Mouse (Mus musculus) CH12.LX (cell line): ENCODE measurements around the gene Zbtb20. TPM values are rescaled to one million over a fixed set of nuclear protein-coding genes. Genes with fewer than 3 reads are reported as not detected.

Experiments used
- DNase-seq: peaks from one replicate; pipeline ENCODE4 v3.0.0-alpha.2; 2013; ENCODE audit errors: extremely low read depth
- H3K27ac ChIP-seq: 2 replicates; pipeline ENCODE4 v1.5.1; 2012; ENCODE audit warnings: low read depth, mild to moderate bottlenecking, control low read depth, moderate library complexity; ENCODE audit not compliant: insufficient read depth
- H3K27me3 ChIP-seq: replicated peaks from 2 replicates; pipeline ENCODE3; 2012; ENCODE audit warnings: inconsistent platforms
- H3K36me3 ChIP-seq, 2 experiments: replicated peaks in 1 of 2; 2 replicates each; pipeline versions ENCODE3 to v1.6.1; 2012; ENCODE audit warnings: inconsistent platforms in 1 of 2, low read length in 1 of 2, mild to moderate bottlenecking in 1 of 2, mixed read lengths in 1 of 2, moderate library complexity in 1 of 2; ENCODE audit not compliant: control insufficient read depth in 1 of 2, insufficient read depth in 1 of 2
- H3K4me1 ChIP-seq, 2 experiments: 2 replicates each; pipeline ENCODE4 v1.6.1; 2012; ENCODE audit warnings: inconsistent platforms in 1 of 2, moderate library complexity in 1 of 2; ENCODE audit not compliant: insufficient read depth in 2 of 2, control insufficient read depth in 1 of 2
- H3K4me2 ChIP-seq: 2 replicates; pipeline ENCODE4 v1.6.1; 2012; ENCODE audit warnings: low read depth, mild to moderate bottlenecking, control low read depth; ENCODE audit not compliant: poor library complexity, insufficient read depth, severe bottlenecking
- H3K4me3 ChIP-seq, 3 experiments: fragments of 150-350 bp in 1 of 3; sonication (generic) in 1 of 3; replicated peaks in 1 of 3; 2 replicates each; pipeline versions ENCODE3 to v1.5.1; 2011 to 2012; ENCODE audit warnings: low read depth in 2 of 3, low read length in 2 of 3, mild to moderate bottlenecking in 2 of 3, moderate library complexity in 2 of 3, control low read depth in 1 of 3, improper control_type of control experiment in 1 of 3, inconsistent platforms in 1 of 3, mixed read lengths in 1 of 3; ENCODE audit not compliant: poor library complexity in 1 of 3
- H3K79me2 ChIP-seq: replicated peaks from 2 replicates; pipeline ENCODE4 v1.6.1; 2012; ENCODE audit warnings: mild to moderate bottlenecking, moderate library complexity; ENCODE audit not compliant: control insufficient read depth, poor library complexity, insufficient read depth, severe bottlenecking; ENCODE audit errors: extremely low read depth
- H3K9ac ChIP-seq: 2 replicates; pipeline ENCODE4 v1.6.1; 2012; ENCODE audit warnings: low read depth, mild to moderate bottlenecking, control low read depth, moderate library complexity; ENCODE audit not compliant: insufficient read depth
- H3K9me3 ChIP-seq: replicated peaks from 2 replicates; pipeline ENCODE3; 2012; ENCODE audit warnings: low read length, inconsistent platforms, mixed read lengths
- BHLHE40 ChIP-seq: IDR thresholded peaks from 2 replicates; pipeline ENCODE4 v1.6.1; 2011; ENCODE audit warnings: mild to moderate bottlenecking, low read depth, low read length, improper control_type of control experiment
- CHD1 ChIP-seq: IDR thresholded peaks from 2 replicates; pipeline ENCODE4 v1.6.1; 2012; ENCODE audit warnings: low read depth, low read length, improper control_type of control experiment, inconsistent platforms
- CHD2 ChIP-seq: IDR thresholded peaks from 2 replicates; pipeline ENCODE4 v1.6.1; 2011; ENCODE audit warnings: low read length, improper control_type of control experiment
- CTCF ChIP-seq, 2 experiments: IDR thresholded peaks in 1 of 2; conservative IDR thresholded peaks in 1 of 2; 2 replicates each; pipeline ENCODE4 v1.5.1; 2011 to 2012; ENCODE audit warnings: low read depth in 2 of 2, low read length in 2 of 2, improper control_type of control experiment in 1 of 2, inconsistent platforms in 1 of 2, mild to moderate bottlenecking in 1 of 2, moderate library complexity in 1 of 2
- E2F4 ChIP-seq: IDR thresholded peaks from 2 replicates; pipeline ENCODE4 v1.6.1; 2011; ENCODE audit warnings: low read depth, low read length, improper control_type of control experiment; ENCODE audit not compliant: insufficient replicate concordance
- ELF1 ChIP-seq: IDR thresholded peaks from 2 replicates; pipeline ENCODE4 v1.6.1; 2014; ENCODE audit warnings: low read depth, mild to moderate bottlenecking, inconsistent platforms, low read length, improper control_type of control experiment
- EP300 ChIP-seq: IDR thresholded peaks from 2 replicates; pipeline ENCODE4 v1.6.1; 2011; ENCODE audit warnings: low read length, improper control_type of control experiment
- ETS1 ChIP-seq: conservative IDR thresholded peaks from 2 replicates; pipeline ENCODE4 v1.6.1; 2012; ENCODE audit warnings: low read depth, mild to moderate bottlenecking, inconsistent platforms, low read length, improper control_type of control experiment, moderate library complexity
- GABPA ChIP-seq: IDR thresholded peaks from 2 replicates; pipeline ENCODE4 v1.6.1; 2012; ENCODE audit warnings: low read depth, low read length, improper control_type of control experiment, inconsistent platforms; ENCODE audit not compliant: insufficient replicate concordance
- HCFC1 ChIP-seq: IDR thresholded peaks from 2 replicates; pipeline ENCODE4 v1.6.1; 2012; ENCODE audit warnings: low read depth, mild to moderate bottlenecking, inconsistent platforms, low read length, improper control_type of control experiment
- IRF4 ChIP-seq: IDR thresholded peaks from 2 replicates; pipeline ENCODE4 v1.6.1; 2014; ENCODE audit warnings: low read depth, mild to moderate bottlenecking, inconsistent platforms, low read length, improper control_type of control experiment
- JUN ChIP-seq: IDR thresholded peaks from 2 replicates; pipeline ENCODE4 v1.6.1; 2011; ENCODE audit warnings: low read depth, mild to moderate bottlenecking, low read length, improper control_type of control experiment, moderate library complexity; ENCODE audit not compliant: insufficient read depth
- JUND ChIP-seq: conservative IDR thresholded peaks from 2 replicates; pipeline ENCODE4 v1.6.1; 2011; ENCODE audit warnings: low read depth, low read length, improper control_type of control experiment
- KAT2A ChIP-seq: IDR thresholded peaks from 2 replicates; pipeline ENCODE4 v1.6.1; 2012; ENCODE audit warnings: low read length, improper control_type of control experiment, inconsistent platforms; ENCODE audit not compliant: insufficient replicate concordance
- MAFK ChIP-seq: IDR thresholded peaks from 2 replicates; pipeline ENCODE4 v1.6.1; 2011; ENCODE audit warnings: low read length, improper control_type of control experiment; ENCODE audit not compliant: insufficient replicate concordance
- MAX ChIP-seq: IDR thresholded peaks from 2 replicates; pipeline ENCODE4 v1.6.1; 2011; ENCODE audit warnings: low read length, improper control_type of control experiment
- MAZ ChIP-seq: IDR thresholded peaks from 2 replicates; pipeline ENCODE4 v1.6.1; 2012; ENCODE audit warnings: low read depth, mild to moderate bottlenecking, inconsistent platforms, low read length, improper control_type of control experiment, moderate library complexity
- MEF2A ChIP-seq: IDR thresholded peaks from 2 replicates; pipeline ENCODE4 v1.6.1; 2014; ENCODE audit warnings: low read depth, mild to moderate bottlenecking, inconsistent platforms, low read length, improper control_type of control experiment, borderline replicate concordance
- MXI1 ChIP-seq: IDR thresholded peaks from 2 replicates; pipeline ENCODE4 v1.6.1; 2011; ENCODE audit warnings: mild to moderate bottlenecking, low read depth, low read length, improper control_type of control experiment
- MYC ChIP-seq: IDR thresholded peaks from 2 replicates; pipeline ENCODE4 v1.6.1; 2011; ENCODE audit warnings: low read depth, mild to moderate bottlenecking, improper control_type of control experiment, low read length
- NELFE ChIP-seq: IDR thresholded peaks from 2 replicates; pipeline ENCODE4 v1.6.1; 2011; ENCODE audit warnings: low read depth, low read length, improper control_type of control experiment
- NRF1 ChIP-seq: IDR thresholded peaks from 2 replicates; pipeline ENCODE4 v1.6.1; 2014; ENCODE audit warnings: low read depth, mild to moderate bottlenecking, inconsistent platforms, low read length, improper control_type of control experiment, moderate library complexity
- PAX5 ChIP-seq: IDR thresholded peaks from 2 replicates; pipeline ENCODE4 v1.6.1; 2012; ENCODE audit warnings: low read length, inconsistent platforms, mixed read lengths
- POLR2A ChIP-seq: IDR thresholded peaks from 2 replicates; pipeline ENCODE4 v1.6.1; 2011; ENCODE audit warnings: low read depth, mild to moderate bottlenecking, improper control_type of control experiment, low read length
- POLR2AphosphoS2 ChIP-seq: IDR thresholded peaks from 2 replicates; pipeline ENCODE4 v1.6.1; 2011; ENCODE audit warnings: low read depth, low read length, improper control_type of control experiment
- RAD21 ChIP-seq: IDR thresholded peaks from 2 replicates; pipeline ENCODE4 v1.6.1; 2011; ENCODE audit warnings: low read depth, mild to moderate bottlenecking, low read length, improper control_type of control experiment, moderate library complexity
- RCOR1 ChIP-seq: conservative IDR thresholded peaks from 2 replicates; pipeline ENCODE4 v1.6.1; 2012; ENCODE audit warnings: low read depth, mild to moderate bottlenecking, inconsistent platforms, low read length, improper control_type of control experiment
- SIN3A ChIP-seq: IDR thresholded peaks from 2 replicates; pipeline ENCODE4 v1.6.1; 2012; ENCODE audit warnings: low read length, improper control_type of control experiment, inconsistent platforms
- SMC3 ChIP-seq: IDR thresholded peaks from 2 replicates; pipeline ENCODE4 v1.6.1; 2011; ENCODE audit warnings: low read depth, low read length, improper control_type of control experiment
- TBP ChIP-seq: conservative IDR thresholded peaks from 2 replicates; pipeline ENCODE4 v1.6.1; 2011; ENCODE audit warnings: low read depth, low read length, improper control_type of control experiment
- TCF12 ChIP-seq: IDR thresholded peaks from 2 replicates; pipeline ENCODE4 v1.6.1; 2014; ENCODE audit warnings: low read depth, mild to moderate bottlenecking, inconsistent platforms, low read length, improper control_type of control experiment
- UBTF ChIP-seq: IDR thresholded peaks from 2 replicates; pipeline ENCODE4 v1.6.1; 2012; ENCODE audit warnings: low read depth, mild to moderate bottlenecking, inconsistent platforms, low read length, improper control_type of control experiment, moderate library complexity
- USF1 ChIP-seq: IDR thresholded peaks from 2 replicates; pipeline ENCODE4 v1.6.1; 2014; ENCODE audit warnings: low read depth, mild to moderate bottlenecking, inconsistent platforms, low read length, improper control_type of control experiment
- USF2 ChIP-seq: conservative IDR thresholded peaks from 2 replicates; pipeline ENCODE4 v1.6.1; 2011; ENCODE audit warnings: low read depth, low read length, improper control_type of control experiment
- ZC3H11A ChIP-seq: IDR thresholded peaks from 2 replicates; pipeline ENCODE4 v1.6.1; 2012; ENCODE audit warnings: low read depth, mild to moderate bottlenecking, inconsistent platforms, low read length, improper control_type of control experiment
- ZKSCAN1 ChIP-seq: IDR thresholded peaks from 2 replicates; pipeline ENCODE4 v1.6.1; 2012; ENCODE audit warnings: low read depth, inconsistent platforms, low read length, improper control_type of control experiment, borderline replicate concordance
- ZMIZ1 ChIP-seq: IDR thresholded peaks from 2 replicates; pipeline ENCODE4 v1.6.1; 2012; ENCODE audit warnings: low read depth, mild to moderate bottlenecking, inconsistent platforms, low read length, improper control_type of control experiment
- ZNF384 ChIP-seq: IDR thresholded peaks from 2 replicates; pipeline ENCODE4 v1.6.1; 2012; ENCODE audit warnings: low read depth, low read length, improper control_type of control experiment, inconsistent platforms
- dilution Hi-C: fragments of 300-500 bp; cut with MboI; formaldehyde crosslinking; loops from 2 replicates; pipeline ENCODE4 v1.14.3; 2020; ENCODE audit warnings: low sequenced_read_pairs; ENCODE audit not compliant: extremely low pct_unique_long_range_greater_than_20kb, extremely low pct_ligation_motif_present
- in situ Hi-C: fragments of 300-500 bp; cut with MboI; formaldehyde crosslinking; loops from 3 replicates; pipeline ENCODE4 v1.14.3; 2019; ENCODE audit warnings: low sequenced_read_pairs, low pct_ligation_motif_present, low pct_unique_long_range_greater_than_20kb, mixed read lengths
- polyA plus RNA-seq: library from polyadenylated mRNA; unstranded; fragments of >175 nt; gene quantifications from 2 replicates; pipeline ENCODE4 v1.2.1, GENCODE M21; 2012; ENCODE audit warnings: low read depth; ENCODE audit not compliant: insufficient read length
- total RNA-seq, 2 experiments: library from RNA; depleted of rRNA; stranded (reverse); fragments of 300-350 nt in 1 of 2; fragments of >200 nt in 1 of 2; gene quantifications; 2 replicates each; pipeline ENCODE4 v1.2.3; 2012 to 2014

The Zbtb20 gene
- total and polyA plus RNA-seq, 3 experiments = 24.9 to 58.0 (median 51.6) TPM

DNA sequence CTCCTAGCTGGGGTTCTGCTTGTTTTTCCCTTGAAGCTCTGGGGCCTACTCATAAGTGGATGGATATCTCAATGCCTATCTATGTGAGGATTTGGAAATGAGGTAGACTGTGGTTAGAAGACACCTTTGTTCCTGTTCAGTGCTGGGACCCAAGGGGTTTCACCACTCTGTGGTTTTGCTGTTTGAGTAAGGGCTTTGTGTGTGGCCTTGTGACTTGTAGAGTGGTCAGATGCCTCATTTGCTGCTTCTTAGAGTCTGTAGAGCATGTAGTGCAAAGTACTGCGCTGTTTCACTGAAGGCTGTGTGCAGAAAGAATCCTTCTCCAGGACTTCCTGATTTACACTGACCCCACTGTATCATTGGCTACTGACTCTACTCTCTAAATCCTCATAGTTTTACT lies 314.7 kb downstream of the Zbtb20 start:
- H3K4me3 ChIP-seq = no peak overlapping the region
- H3K4me2 ChIP-seq = peak overlapping the region; percentile 48; the same call in 1 of the 2 replicates
- in situ Hi-C loops = no loop called here
- DNase-seq = peak; percentile 98
- no peaks in the 10 kb centered on the region for H3K36me3 ChIP-seq
- H3K9me3 ChIP-seq = no peaks in the 10 kb centered on the region
- H3K4me1 ChIP-seq = peaks cover 5 to 39% of the 10 kb centered on the region in 2 experiments; a peak in 3 of 4 replicates
- no peak overlapping the region for H3K27ac ChIP-seq
- TF ChIP-seq MAFK (peak; percentile 93), ZNF384 (no peak; the same call in 1 of the 2 replicates), JUN (peak; percentile 91), IRF4 (peak; percentile 98), GABPA (no peak), USF1 (peak; percentile 31), ETS1 (peak; percentile 93), CTCF (conservative IDR thresholded peaks at IDR 0.05 in 1 of 2, IDR thresholded peaks at IDR 0.05 in 1 of 2; ENCODE audit: low read depth in 2 of 2, low read length in 2 of 2) (no peak), ELF1 (peak; percentile 85), SIN3A (peak; percentile 52; the same call in 1 of the 2 replicates), ZC3H11A (no peak), TBP (peak; percentile 97), UBTF (peak; percentile 84), POLR2A (peak; percentile 44; the same call in 1 of the 2 replicates), E2F4 (no peak), MAZ (no peak), CHD1 (no peak), RCOR1 (peak; percentile 92), CHD2 (peak; percentile 77), EP300 (peak; percentile 97), POLR2AphosphoS2 (no peak), USF2 (peak; percentile 54), TCF12 (peak; percentile 89), BHLHE40 (peak; percentile 89), MYC (peak; percentile 49), JUND (peak; percentile 92), RAD21 (peak; percentile 21), NELFE (no peak; the same call in 1 of the 2 replicates), KAT2A (no peak), ZMIZ1 (0 out of 2 replicates have a peak, but pooled peaks have one; percentile 9), MAX (peak; percentile 82; the same call in 1 of the 2 replicates), PAX5 (no peak), ZKSCAN1 (no peak), MXI1 (no peak), SMC3 (peak; percentile 30; the same call in 1 of the 2 replicates), NRF1 (no peak), HCFC1 (no peak), MEF2A (peak; percentile 96)
- TF ChIP-seq, all 38 proteins: peak for 23
- dilution Hi-C loops = no loop called here
- H3K9ac ChIP-seq = no peak overlapping the region
- H3K79me2 ChIP-seq = no peaks in the 10 kb centered on the region
- H3K27me3 ChIP-seq = no peaks in the 10 kb centered on the region
